Mouse (Mus musculus) frontal cortex, postnatal 10 days (tissue): ENCODE data around the gene Rere.
"Not testable (repeated sequence)": the region's sequence is repeated elsewhere in the genome, so short reads cannot be mapped to it uniquely, and the experiment has no call there.

ENCODE experiments used
- DNase-seq, 2 experiments: peaks; one replicate each; pipeline ENCODE4 v3.0.0; 2022; ENCODE audit warnings: low spot score in 2 of 2, mixed read lengths in 1 of 2

Gene Rere

DNA sequence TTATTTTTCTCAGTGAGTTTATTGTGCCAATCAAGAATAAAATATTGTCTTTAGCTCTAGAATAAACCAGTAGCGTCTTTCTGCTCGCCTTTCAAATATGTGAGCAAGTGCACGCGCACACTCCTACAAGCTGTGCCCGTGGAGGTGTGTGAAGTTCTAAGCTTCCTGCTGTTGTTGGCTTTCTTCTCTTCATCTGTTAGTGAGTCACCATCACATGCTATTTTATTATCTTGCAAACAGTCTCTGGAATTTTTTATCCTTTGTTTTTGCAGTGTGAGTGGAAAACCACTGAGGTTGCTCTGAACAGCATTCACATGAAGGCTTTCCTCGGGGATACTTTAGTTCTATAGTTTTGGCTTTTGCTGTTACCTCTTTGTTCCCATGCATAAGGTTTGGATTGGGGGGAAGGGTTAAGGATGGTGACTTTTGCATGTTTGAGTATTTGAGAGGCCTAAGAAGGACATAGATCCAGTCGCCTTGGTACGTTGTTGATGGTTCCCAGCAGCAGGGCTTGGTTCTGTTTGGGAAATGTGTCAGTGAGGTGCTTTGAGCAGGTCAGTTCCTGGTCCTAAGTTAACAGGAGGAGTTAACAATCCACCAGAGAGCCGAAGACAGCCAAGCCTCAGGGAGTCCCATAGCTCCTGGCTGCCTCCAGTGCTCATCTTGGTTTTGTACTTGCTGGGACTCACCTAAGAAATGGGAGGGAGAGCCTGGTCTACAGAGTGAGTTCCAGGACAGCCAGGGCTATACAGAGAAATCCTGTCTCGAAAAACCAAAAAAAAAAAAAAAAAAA lies 300.7 kb downstream of the Rere start:
- no peak for DNase-seq

DNA sequence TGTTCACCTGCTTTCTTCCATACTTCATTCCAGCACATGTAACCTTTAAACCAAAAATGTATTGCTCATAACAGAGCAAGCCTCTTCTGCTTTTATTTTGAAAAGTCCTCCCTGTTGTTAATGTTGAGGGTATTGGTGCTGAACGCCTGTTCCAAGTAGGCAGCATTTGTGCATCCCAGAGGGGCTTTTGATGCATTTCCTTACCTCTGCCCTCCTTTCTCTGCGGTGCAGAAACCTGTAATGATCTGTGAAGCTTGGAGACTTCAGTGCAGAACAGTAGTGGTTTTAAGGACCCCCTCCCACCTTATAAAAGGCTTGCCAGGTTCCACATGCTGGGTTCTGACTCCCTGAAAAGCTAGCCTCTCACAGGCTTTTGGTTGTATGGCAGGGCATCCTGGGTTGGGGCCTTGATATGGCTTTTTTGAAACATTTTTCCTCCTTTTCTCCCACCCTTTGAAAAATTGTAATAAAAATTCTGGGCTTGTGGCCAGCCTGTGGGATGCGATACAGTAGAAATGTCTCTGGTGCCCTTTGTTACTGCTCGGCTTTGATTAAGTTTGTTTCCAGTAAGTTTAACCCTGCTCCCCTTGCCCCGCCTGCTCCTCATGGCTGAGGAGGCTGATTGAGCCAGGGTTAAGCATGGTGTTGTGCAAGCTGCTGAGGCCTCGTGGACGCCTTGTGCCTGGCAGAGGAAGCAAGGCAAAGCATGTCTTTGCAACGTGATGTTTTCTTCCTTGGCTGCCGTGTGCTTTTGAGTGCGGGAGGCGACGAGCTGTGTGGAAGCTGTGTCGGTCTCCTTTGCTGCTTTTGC lies 301.7 kb downstream of the Rere start:
- peak; percentile 48 to 61 for DNase-seq

DNA sequence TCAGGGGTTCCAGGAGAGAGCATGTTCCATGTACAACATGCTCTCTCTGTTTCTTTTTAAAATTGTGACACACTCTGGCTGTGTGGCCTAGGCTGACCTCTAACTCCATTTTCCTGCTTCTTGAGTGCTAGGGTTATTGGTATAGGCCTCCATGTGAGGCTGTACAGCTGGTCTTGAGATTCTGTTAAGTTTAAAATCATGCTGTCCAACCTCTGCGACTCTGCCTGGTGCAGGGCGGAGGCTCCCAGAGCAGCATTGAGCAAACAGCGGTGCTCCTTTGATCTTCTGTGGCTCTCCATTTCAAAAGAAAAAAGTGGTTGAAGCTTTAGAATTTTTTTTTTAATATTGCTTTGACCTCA lies 302.3 kb downstream of the Rere start:
- no peak for DNase-seq

DNA sequence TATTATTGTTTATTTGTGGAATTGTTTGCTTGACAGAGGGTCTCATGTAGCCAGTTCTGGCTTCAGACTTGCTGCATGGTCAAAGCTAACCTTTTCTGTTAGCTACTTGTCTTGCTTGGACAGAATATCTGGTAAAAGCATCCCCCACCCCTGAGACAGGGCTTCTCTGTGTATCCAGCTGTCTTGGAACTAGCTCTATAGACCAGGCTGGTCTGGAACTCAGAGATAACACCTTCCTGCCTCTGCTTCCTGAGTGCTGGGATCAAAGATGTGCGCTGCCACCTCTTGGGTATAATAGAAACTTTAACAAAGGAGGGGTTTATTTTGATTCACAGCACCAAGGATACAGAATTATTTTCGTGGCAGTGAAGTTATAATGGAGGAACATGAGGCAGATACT lies 304.4 kb downstream of the Rere start:
- no peak for DNase-seq

DNA sequence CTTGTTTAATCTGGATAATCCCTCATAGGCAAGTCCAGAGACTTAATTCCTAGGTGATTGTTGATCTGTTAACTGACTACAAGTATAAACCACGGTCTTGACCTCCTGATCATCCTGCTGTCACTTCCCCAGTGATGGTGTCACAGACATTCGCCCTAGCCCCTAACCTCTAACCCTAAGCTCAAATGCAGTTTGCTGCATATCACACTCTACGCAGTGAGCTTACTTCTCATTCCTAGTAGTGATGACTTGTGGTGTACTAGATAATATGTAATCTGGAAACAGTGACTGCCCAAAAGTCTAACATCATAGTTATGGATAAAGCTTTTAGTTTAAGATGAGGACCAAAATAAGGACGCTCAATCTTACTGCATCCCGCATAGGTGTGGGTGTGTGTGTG lies 304.8 kb downstream of the Rere start:
- no peak for DNase-seq

DNA sequence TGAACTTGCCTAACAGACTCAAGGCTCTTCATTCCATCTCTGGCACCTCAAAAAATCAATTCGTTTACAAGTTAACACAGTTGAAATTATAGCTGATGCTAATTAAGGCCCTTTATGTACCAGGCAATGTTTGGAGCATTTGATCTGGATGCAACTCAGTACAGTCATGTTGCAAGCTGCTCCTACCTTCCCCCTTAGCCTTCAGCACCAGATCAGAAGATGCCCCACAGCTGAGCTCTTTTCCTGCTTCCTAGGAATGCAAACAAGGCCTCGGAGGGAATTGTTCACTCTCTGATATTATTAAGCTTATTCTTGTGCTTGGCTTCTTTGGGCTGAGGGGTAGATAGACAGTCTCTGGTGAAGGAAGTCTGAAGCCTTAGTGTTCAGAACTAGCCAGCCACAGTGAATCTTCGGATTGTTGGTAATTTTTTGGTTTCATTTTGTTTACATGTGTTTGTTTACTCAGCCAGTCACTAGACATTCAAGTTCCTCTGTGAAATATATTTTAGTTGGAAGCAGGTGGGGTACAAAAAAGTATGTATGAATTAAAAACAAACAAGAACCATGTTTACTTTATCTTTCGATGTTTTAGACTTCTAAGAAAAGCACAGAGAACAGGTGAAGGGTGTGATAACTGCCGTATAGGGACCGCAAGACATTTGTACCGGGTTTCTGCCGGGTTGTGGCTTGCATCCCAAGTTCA lies 306.3 kb downstream of the Rere start:
- no peak for DNase-seq

DNA sequence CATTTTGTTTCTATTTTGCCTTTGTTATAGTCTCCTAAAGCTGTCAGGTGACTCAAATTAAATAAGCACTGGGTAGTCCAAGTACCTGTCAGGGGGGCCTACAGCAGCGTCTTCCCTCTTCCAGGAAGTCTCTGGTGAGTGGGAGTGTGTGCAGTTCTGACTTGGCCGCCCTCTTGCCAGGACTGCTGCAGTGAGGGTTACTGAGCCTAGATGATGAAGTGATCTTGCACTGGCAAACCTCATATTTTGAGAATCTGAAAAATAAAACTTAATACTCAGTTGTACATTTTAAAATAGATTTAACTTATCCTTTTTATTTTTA lies 306.8 kb downstream of the Rere start:
- DNase-seq = no peak

DNA sequence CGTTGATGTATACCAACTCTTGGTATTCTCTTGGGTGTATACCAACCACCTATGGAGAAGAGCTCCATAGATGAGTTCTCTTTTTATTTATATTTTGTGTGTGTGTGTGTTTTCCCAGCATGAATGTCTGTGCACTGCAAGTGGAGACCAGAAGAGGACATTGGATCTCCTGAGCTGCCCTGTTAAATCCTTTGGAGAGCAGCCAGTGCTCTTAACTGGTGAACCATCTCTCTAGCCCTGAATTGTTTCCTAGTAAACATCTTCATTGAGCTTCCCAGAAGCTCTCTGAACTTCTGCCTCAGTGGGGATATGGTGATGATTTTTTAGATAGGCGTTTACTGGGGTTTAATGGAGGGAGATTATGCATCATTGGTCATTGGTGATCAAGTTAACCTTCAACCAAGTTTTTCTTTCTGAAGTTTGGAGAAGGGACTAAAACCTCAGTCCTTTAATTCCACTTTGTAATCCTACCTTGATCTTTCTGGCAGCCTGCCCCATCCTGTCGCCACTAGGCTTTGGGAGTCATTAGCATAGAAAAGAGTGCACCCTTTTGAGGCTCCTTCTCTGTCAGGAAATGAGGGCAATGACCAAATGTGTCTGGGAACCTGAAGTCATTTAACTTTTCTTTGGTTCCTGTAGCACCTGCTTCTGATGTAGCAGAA lies 309.3 kb downstream of the Rere start:
- no peak for DNase-seq

DNA sequence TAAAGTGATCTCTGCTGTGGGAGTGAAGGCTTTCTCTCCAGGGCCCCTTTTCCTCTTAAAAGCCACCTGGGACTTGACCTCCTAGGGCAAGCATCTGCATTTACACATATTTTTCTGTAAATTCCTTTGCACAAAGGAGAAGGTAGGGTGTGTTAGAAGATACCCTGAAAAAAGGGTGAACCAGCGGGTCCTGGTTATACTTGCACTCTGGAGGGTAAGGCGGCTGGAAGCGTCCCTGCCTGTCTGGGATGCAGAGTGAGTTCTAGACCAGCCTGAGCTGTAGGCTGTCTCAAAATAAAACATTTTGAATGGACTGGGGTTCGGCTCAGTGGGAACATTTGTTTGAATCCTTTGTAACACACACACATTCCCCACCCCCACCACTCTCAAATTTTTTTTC lies 310.2 kb downstream of the Rere start:
- no peak for DNase-seq

DNA sequence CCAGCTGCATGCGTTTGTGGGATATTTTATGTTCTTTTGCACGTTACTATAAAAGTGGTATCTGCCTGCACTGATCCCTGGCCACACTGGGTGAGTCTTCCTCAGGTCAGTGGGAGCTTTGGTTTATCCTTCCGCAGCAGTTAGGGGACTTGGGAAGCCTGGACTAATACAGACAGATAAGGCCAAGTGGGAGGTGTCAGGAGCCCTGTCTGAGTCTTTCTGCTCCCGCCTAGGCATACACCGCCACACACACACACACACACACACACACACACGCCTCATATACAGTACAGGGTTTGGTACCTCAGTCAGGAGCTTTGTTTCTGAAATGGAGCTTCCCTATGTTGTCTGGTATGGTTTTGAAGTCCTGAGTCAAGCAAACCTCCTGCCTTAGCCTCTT lies 310.6 kb downstream of the Rere start:
- no peak for DNase-seq

DNA sequence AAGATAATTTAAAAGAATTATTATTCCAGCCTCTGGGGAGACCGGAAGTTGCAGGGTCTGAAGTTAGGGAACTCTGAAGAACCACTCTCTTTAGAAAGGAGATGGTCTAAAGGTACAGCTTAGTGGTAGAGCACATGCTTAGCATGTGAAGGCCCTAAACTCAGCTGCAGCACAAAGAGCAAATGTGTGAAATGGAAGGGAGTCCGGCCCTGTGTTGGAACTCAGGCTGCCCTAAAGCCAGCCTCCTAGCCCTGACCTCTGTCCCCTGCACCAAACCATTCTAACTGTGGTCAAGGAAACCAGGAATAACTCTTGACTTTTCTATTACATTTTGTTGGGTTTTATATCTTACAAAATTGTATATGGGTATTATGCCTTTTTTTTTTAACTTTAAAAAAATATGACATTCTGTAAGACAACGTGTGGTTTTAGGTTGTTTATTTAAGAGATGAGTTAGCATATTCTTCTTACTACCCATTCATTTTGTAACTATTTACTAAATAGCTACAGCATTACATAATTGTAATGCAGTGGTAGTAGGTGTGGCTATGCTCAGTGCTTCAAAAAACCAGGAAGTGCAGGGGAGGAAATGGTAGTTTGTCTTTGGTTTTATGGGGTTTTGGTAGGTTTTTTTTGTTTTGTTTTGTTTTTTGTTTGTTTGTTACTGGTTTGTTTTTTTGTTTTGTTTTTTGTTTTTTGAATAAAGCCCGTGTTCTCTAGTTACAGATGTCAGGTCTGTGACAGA lies 312.2 kb downstream of the Rere start:
- no peak for DNase-seq

DNA sequence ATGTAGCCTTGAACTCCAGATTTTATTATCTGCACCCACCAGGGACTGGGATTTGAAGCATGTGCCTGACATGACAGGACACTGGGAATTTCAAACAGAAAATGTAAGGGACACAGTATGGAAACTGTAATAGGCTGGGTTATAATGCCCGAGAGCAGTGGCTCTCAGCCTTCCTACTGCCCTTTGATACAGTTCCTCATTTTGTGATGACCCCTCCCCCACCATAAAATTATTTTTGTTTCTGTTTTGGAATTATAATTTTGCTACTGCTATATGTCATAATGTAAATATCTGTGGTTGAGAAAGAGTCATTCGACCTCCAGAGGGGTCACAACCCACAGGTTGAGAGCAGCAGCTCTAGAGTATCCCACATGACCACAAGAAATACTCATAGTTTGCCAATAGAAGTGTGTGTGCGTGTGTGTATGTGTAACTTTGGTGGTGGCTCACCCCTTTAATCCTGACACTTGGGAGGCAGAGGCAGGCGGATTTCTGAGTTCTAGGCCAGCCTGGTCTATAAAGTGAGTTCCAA lies 312.9 kb downstream of the Rere start:
- no peak for DNase-seq

DNA sequence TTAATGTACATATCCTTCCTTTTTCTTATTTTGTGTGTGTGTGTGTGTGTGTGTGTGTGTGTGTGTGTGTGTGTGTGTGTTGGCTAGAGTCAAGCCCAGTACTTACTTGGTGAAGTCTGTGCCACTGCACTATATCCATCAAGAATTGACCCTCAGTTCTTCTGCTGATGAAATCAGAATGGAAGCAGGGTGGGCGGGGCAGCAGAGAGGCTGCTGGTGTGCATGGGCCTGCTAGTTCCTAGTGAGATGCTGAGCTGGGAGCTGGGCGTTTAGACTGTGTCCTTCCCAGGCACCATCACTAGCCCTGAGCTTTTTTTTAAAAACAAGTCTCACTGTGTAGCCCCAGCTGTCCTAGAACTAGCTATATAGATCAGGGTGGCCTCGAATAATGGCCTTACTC lies 313.6 kb downstream of the Rere start:
- no peak for DNase-seq

DNA sequence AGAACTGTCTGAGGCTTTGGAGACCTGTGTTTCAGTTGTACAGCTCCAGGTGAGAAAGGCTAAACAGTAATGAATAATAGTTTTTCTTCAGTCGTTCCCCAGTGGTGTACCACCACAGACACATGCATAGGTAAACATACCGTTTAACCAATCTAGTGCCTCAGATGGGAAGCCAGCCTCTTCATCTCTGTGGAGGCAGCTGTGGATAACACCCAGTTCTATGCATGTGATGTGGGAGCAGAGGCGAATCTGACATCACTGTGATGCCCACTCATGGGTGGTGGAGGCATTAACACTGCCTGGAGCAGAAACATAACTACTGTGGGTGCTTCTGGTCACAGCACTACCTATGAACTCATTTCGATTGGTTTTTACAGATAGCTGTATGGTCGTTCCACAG lies 314.5 kb downstream of the Rere start:
- no peak for DNase-seq

DNA sequence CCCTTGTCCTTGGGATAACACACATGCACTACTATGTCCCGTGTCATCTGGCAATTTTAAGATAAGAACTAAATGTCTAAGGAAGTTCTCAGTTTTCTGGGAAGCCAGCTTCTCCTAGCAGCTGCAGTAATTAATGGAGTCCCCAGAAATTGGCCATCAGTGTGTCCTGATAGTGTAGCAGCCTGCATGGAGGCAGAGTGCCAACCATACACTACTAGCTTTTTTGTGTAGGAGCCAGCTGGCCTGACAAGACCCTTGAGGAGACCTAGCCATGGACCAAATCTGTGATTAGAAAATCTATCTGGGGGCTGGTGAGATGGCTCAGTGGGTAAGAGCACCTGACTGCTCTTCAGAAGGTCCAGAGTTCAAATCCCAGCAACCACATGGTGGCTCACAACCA lies 317.2 kb downstream of the Rere start:
- no peak for DNase-seq

DNA sequence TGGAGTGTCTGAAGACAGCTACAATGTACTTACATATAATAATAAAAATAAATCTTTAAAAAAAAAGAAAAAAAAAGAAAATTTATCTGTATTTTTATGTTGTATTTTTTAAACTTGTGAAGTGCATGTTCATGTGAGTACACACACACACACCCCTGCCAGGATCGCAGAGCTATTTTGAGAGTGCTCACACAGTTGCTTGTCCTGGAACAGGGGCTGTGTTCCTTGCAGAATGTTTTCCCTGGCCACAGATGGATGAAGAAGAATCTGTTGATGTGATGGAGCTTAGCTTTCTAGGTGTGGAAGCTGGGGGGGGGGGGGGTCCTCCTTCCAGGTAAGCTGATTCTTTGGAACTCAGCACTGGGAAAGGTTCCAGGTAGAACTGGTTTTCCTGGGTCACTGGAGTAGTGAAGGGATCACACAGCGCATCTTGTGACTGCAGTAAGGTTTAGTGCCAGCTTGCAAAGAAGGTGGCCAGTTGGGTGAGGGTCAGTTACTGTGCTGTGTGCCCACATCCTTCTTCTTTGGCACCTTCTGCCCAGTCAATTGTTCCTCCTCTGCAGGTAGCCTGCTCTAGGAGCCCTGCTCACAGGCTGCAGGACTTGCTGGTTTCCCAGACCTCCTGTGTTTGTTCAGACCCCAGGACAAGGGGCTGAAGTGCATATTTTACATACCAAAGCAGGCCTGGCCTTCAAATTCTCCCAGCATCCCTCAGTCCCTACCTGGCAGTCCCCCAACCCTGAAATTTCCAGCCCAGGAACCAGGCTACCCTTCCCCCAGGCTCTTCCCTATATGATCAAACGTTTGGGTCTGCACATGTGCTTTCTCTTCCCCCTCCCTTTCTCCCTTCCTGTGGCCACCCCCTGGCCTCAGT lies 317.9 kb downstream of the Rere start:
- DNase-seq = no peak

DNA sequence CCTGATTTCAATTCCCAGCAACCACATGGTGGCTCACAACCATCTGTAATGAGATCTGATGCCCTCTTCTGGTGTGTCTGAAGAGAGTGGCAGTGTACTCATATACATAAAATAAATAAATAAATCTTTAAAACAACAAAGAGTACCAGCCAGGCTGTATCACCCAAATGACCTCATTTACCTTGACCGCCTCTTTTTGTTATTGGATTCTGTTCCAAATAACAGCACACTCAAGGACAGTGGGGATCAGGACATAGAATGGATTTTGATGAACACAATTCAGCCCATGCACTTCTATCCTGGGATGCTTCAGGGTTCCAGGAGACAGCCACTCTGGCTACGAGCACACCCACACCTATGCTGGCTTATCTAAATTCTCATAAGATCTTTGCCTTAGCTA lies 319.1 kb downstream of the Rere start:
- not testable (repeated sequence) for DNase-seq

DNA sequence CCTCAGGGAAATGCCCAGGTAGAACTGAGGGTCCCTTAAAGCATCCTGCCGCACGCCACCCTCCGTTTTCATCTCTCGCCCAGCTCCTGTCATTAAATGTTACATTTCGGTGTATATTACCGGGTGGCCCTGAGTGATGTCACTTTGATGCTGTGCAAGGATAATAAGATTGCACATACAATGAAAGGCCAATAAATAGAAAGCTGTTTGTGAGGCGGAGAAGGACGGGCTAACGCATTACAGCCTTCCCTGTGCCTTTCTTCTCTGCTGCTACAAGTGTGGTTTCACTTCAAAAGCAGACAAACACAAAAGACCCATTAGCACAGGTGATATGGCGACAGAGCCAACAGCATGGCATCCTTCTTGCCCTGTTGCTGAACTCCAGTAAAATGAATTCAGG lies 320.0 kb downstream of the Rere start:
- DNase-seq = no peak

DNA sequence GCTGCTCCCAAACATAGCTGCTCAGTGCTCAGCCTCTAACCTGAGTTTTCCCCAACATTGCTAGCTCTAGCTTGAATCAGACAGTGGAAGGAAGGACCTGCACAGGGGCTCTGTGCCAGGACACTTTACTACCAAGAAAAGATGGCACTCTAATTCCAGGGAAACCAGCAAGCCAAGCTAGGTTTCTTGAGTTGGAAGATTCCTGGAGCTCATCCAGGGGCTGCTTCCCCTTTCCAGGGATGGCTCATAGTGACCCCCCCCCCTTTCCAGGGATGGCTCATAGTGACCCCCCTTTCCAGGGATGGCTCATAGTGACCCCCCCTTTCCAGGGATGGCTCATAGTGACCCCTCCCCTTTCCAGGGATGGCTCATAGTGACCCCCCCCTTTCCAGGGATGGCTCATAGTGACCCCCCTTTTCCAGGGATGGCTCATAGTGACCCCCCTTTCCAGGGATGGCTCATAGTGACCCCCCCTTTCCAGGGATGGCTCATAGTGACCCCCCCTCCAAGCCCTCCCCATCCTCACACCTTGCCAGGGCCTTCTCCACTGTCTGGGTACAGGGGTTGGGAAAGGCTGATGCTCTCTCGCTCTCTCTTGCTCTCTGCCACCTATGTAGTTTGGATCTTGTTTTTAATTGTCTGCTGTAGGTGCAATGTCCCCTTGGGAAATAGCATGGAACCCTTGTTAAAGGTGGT lies 322.1 kb downstream of the Rere start:
- no peak for DNase-seq

DNA sequence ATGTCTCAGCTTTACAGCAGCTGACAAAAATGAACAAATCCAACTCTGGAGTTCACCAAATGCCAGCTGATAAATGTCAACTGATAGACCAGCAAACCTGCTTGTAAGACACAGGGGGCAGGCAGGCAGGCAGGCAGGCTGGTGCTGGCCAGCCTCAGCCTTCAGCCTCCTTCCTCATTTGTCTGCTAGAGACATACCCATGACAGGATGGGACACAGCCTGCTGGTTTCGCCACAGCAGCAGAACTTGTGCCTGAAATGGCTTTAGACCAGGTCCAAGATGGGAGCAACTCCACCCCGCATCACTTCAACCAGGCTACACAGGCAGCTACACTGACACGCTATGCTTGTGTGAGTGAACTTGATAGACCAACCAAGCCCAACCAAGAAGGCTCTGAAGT lies 324.4 kb downstream of the Rere start:
- DNase-seq = no peak
